Mouse (Mus musculus): Measurements from ENCODE around the gene Gtsf1l.

Gtsf1l gene

GRCm38 (mm10) chr2:163049116-163049515 lies 38.5 kb downstream of the Gtsf1l start:
- WGBS: 98% methylated on average over 2 of the region's 2 CpGs

DNA sequence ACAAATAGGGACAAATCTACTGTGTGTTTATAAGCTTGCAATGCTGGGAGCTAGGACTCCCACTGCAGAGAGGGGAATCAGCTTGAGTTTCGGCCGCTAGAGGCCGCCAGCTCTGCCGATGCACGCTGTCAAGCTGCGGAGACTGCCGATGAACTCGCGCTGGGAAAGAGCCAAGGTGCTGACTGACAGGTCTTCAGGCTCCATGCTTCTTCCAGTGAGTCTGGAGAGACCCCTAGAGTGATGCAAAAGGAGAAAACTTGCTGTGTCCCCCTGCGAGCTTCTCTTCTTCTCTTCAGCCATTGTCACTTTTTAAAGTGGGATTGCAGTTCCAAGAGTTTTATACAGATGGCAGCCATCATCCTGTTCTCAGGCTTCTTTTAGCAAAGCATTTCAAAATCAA lies 39.5 kb downstream of the Gtsf1l start:
- WGBS: under 1% methylated on average over 10 of the region's 10 CpGs

DNA sequence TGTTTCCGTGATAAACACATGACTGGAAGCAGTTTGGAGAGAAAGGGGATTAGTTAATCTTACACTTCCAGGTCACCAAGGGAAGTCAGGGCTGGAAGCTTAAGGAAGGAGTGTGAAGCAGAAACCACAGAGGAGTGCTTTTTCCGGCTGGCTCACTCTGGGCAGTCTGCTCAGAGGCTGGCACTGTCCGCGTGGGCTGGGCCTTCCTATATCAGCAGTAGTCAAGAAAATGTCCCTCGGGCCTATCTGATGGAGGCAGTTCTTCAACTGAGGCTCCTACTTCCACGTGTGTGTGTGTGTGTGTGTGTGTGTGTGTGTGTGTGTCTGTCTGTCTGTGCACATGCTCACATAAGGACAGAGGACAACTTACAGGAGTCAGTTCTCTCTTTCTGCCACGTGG lies 47.7 kb downstream of the Gtsf1l start:
- 86% methylated on average over 7 of the region's 7 CpGs for WGBS
